Mouse (Mus musculus) mammary gland, adult 2 months (tissue): ENCODE results near the gene Mrpl3. TPM values are rescaled to one million over a fixed set of nuclear protein-coding genes. Genes with fewer than 3 reads are reported as not detected.

Experiments
- polyA plus RNA-seq: library from polyadenylated mRNA; depleted of rRNA; stranded (reverse); fragments of >200 nt; gene quantifications from 2 replicates; pipeline ENCODE4 v1.2.3, GENCODE M21; 2012; ENCODE audit warnings: low replicate concordance; rRNA removed

Gene Mrpl3
- polyA plus RNA-seq, result 36.8 and 73.6 TPM in 2 replicates

GRCm38 (mm10) chr9:105053147-105053557 lies at the start of gene Mrpl3:
TSS of gene Mrpl3 (plus strand) at chr9:105053239.

Other genes with a start within 250 kb of the Mrpl3 start
- 16.2 and 26.9 TPM in 2 replicates for gene Nudt16, start 78.6 kb downstream of the Mrpl3 start, polyA plus RNA-seq
- gene 1700080E11Rik, start 91.9 kb downstream of the Mrpl3 start, polyA plus RNA-seq, result not detected in 2 replicates